Mouse (Mus musculus) testis, adult 2 months (tissue): Measurements from ENCODE around the gene Izumo1.

Source experiments
- CTCF ChIP-seq: fragments of 200-500 bp; IDR thresholded peaks from 2 replicates; pipeline ENCODE4 v1.5.1; 2012; ENCODE audit warnings: low read depth, mild to moderate bottlenecking, inconsistent platforms, low read length, moderate library complexity; ENCODE audit not compliant: control insufficient read depth, insufficient read depth, insufficient replicate concordance
- POLR2A ChIP-seq: fragments of 200-500 bp; IDR thresholded peaks from 2 replicates; pipeline ENCODE4 v1.6.1; 2012; ENCODE audit warnings: low read depth, mild to moderate bottlenecking, inconsistent platforms, low read length, moderate library complexity; ENCODE audit not compliant: control insufficient read depth

DNA sequence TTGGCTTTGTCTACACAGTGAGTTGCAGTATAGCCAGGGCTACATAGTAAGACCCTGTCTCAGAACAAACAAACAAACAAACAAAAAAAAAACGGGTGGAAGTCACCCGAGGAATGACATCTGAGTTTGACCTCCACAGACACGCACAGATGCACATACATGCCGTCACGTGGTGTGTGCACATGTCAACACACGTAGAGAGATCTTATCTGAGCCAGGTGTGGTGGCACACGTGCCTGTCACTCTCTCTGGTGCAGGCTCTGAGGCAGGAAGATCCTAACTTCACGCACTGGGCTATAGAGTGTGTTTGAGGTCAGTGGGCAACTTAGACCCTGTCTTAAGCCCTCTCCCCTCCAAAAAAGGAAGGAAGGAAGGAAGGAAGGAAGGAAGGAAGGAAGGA lies 47.7 kb upstream of the Izumo1 start:
- TF ChIP-seq POLR2A (no peak), CTCF (no peak)
